Mouse (Mus musculus) kidney, postnatal 4 days (tissue): ENCODE results near the gene Ndel1.

ENCODE experiments used
- DNase-seq, 2 experiments: peaks; one replicate each; pipeline ENCODE4 v3.0.0; 2021; ENCODE audit warnings: mixed read lengths in 2 of 2

Ndel1 gene

GRCm38 (mm10) chr11:68871748-68872147, at the start of gene Ndel1:
Ndel1 (minus strand) TSS chr11:68871858.
- DNase-seq: peak; percentile 38 to 68

GRCm38 (mm10) chr11:68914566-68914965, 42.9 kb upstream of the Ndel1 start:
- DNase-seq: no peak

GRCm38 (mm10) chr11:68911531-68912177, 40.0 kb upstream of the Ndel1 start:
- DNase-seq: peak; percentile 56 to 70

- DNase-seq: no peak
These were observed 37.3 kb upstream of the Ndel1 start for GRCm38 (mm10) chr11:68908846-68909503.

GRCm38 (mm10) chr11:68907251-68907650, 35.6 kb upstream of the Ndel1 start:
- DNase-seq: no peak

- DNase-seq: peak; percentile 52 to 68
These were observed 34.8 kb upstream of the Ndel1 start for GRCm38 (mm10) chr11:68906461-68906790.

GRCm38 (mm10) chr11:68905665-68906460, 34.2 kb upstream of the Ndel1 start:
- no peak for DNase-seq

GRCm38 (mm10) chr11:68905138-68905531, 33.5 kb upstream of the Ndel1 start:
- no peak for DNase-seq

- peak; percentile 86 to 87 for DNase-seq
These were observed 32.9 kb upstream of the Ndel1 start for GRCm38 (mm10) chr11:68904375-68905137.

GRCm38 (mm10) chr11:68903775-68904174, 32.1 kb upstream of the Ndel1 start:
- DNase-seq: no peak

- no peak for DNase-seq
These were observed 31.2 kb upstream of the Ndel1 start for GRCm38 (mm10) chr11:68902823-68903222.

- DNase-seq: no peak
These were observed 30.7 kb upstream of the Ndel1 start for GRCm38 (mm10) chr11:68902367-68902766.

GRCm38 (mm10) chr11:68902047-68902364, 30.3 kb upstream of the Ndel1 start:
- no peak for DNase-seq

GRCm38 (mm10) chr11:68901351-68902046, 29.8 kb upstream of the Ndel1 start, which contains the start of gene Rpl26:
Rpl26 (plus strand) TSS chr11:68901583.
- DNase-seq: peak; percentile 99 to 100

GRCm38 (mm10) chr11:68900519-68901350, 29.1 kb upstream of the Ndel1 start:
- DNase-seq: no peak

- no peak for DNase-seq
These were observed 28.2 kb upstream of the Ndel1 start for GRCm38 (mm10) chr11:68899815-68900214.

- no peak for DNase-seq
These were observed 27.1 kb upstream of the Ndel1 start for GRCm38 (mm10) chr11:68898790-68899189.

GRCm38 (mm10) chr11:68897838-68898237, 26.2 kb upstream of the Ndel1 start:
- DNase-seq: no peak

GRCm38 (mm10) chr11:68897120-68897519, 25.5 kb upstream of the Ndel1 start:
- DNase-seq: peak; percentile 47 to 62

GRCm38 (mm10) chr11:68896247-68896646, 24.6 kb upstream of the Ndel1 start:
- DNase-seq: no peak

- no peak for DNase-seq
These were observed 22.3 kb upstream of the Ndel1 start for GRCm38 (mm10) chr11:68893911-68894464.
